Mouse (Mus musculus): ENCODE data around the gene Flvcr2. TPM values are rescaled to one million over a fixed set of nuclear protein-coding genes. Genes with fewer than 3 reads are reported as not detected.

The Flvcr2 gene
- total and polyA plus RNA-seq, 2 experiments: 2.8 TPM

DNA sequence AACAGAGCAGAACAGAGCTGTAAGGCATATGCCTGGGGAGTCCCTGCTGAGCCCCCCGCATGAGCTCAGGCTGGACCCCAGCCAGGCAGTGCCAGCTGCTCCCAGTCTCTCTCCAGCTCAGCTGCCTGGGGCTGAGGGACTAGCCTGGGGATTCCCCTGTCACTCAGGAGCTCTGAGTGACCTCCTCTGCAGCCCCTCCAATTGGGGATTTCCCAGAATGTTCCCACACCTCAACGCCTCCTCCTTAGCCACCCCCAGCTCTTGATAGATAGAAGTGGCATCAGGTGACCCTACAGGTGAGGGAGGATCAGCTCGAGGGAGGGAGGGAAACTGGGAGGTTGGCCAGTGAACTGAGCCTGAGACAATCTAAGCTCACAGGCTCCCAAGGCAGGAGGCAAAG is 42.8 kb upstream of the Flvcr2 start:
- Histone ChIP-seq H3K27me3 (ENCODE audit: control insufficient read depth, insufficient read depth, low read length) (no peaks in the 10 kb centered on the region), H3K79me2 (ENCODE audit: control insufficient read depth, insufficient read depth, low read length) (no peaks in the 10 kb centered on the region), H3K9ac (ENCODE audit: low read depth, low read length) (no peak overlapping the region), H3K27ac (replicated peaks; ENCODE audit: insufficient read depth, low read depth, low read length) (no peak overlapping the region), H3K4me1 (ENCODE audit: control insufficient read depth, insufficient read depth, low read length) (peaks cover 3% of the 10 kb centered on the region; the same call in 1 of the 2 replicates), H3K36me3 (ENCODE audit: control insufficient read depth, insufficient read depth, low read length) (no peaks in the 10 kb centered on the region), H3K4me3 (ENCODE audit: insufficient read depth, low read depth, low read length) (no peak overlapping the region)
- DNase-seq (ENCODE audit: extremely low read depth, low read depth, low spot score): no peak
- WGBS: 56% methylated on average over 3 of the region's 3 CpGs
- TF ChIP-seq CTCF (IDR thresholded peaks at IDR 0.05; ENCODE audit: low read depth, low read length): no peak
- no peak for TF ChIP-seq POLR2A (IDR thresholded peaks at IDR 0.05; ENCODE audit: extremely low read depth, insufficient read depth, low read length)

DNA sequence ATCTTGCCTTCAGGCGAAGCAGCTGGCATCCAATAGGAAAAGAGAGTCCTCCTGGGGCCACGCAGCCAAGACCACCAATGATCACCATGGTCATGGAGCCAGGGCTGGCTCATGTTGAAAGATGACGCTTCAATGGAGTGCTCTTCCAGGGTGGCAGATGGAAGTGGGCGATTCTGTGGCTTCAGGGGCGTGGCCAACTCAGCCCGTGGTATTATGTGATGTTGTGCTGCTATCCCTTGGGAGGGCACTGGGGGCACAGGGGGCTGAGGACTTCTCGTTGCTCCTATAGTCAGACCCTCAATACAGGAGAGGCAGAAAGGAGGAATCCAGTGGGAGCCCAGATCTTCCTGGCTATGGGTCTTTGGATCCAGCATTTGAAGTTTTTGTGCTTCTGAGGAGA is 41.8 kb upstream of the Flvcr2 start:
- Histone ChIP-seq H3K79me2 (ENCODE audit: control insufficient read depth, insufficient read depth, low read length) (no peaks in the 10 kb centered on the region), H3K27me3 (ENCODE audit: control insufficient read depth, insufficient read depth, low read length) (no peaks in the 10 kb centered on the region), H3K27ac (replicated peaks; ENCODE audit: insufficient read depth, low read depth, low read length) (no peak overlapping the region), H3K36me3 (ENCODE audit: control insufficient read depth, insufficient read depth, low read length) (no peaks in the 10 kb centered on the region), H3K9ac (ENCODE audit: low read depth, low read length) (no peak overlapping the region), H3K4me1 (ENCODE audit: control insufficient read depth, insufficient read depth, low read length) (peaks cover 3% of the 10 kb centered on the region; the same call in 1 of the 2 replicates), H3K4me3 (ENCODE audit: insufficient read depth, low read depth, low read length) (no peak overlapping the region)
- 73% methylated on average over 7 of the region's 7 CpGs for WGBS
- TF ChIP-seq POLR2A (IDR thresholded peaks at IDR 0.05; ENCODE audit: extremely low read depth, insufficient read depth, low read length) (no peak), CTCF (IDR thresholded peaks at IDR 0.05; ENCODE audit: low read depth, low read length) (no peak)
- DNase-seq (ENCODE audit: extremely low read depth, low read depth, low spot score): no peak

DNA sequence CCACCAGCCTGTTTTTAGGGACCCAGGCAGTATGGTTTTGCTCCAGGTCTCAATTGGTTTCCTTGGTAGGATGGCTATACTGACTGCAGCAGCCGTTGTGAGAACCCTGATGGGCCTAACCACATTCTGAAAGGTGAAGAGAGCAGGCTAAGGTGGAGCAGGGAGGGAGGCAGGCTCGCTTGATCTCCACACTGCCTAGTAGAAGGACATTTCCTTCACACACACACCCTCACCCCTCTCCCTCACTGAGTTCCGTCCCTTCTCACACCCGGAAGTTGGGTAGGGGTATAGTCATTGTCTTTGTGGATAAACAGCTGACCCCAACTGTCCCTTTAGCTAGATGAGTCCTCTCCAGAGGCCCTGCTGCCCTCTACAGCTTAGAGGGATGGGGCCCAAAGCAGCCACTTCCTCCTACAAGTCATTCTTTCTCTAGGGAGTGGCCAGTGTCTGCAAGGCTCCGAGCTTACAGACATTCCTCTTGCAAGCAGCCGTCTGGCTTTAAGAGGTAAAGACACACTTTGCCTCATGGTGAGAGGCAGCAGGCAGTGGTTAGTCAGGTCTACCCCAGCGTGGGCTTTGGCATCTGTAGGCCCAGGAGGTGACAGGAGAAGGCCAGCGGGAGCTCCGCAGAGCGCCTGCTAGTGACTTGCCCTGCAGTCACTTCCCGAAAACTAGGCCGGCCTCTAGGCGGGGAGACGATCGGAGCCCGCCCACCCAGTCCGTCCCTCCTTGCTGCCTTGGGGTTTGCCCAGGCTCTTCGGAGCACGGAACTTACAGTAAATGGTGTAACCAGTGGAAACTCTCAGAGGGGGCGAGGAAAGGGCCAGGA is 41.1 kb upstream of the Flvcr2 start:
- Histone ChIP-seq H3K9ac (ENCODE audit: low read depth, low read length) (peak overlapping the region; percentile 59), H3K27me3 (ENCODE audit: control insufficient read depth, insufficient read depth, low read length) (no peaks in the 10 kb centered on the region), H3K79me2 (ENCODE audit: control insufficient read depth, insufficient read depth, low read length) (no peaks in the 10 kb centered on the region), H3K27ac (replicated peaks; ENCODE audit: insufficient read depth, low read depth, low read length) (peak overlapping the region; percentile 56), H3K4me3 (ENCODE audit: insufficient read depth, low read depth, low read length) (peak overlapping the region; percentile 43), H3K36me3 (ENCODE audit: control insufficient read depth, insufficient read depth, low read length) (no peaks in the 10 kb centered on the region), H3K4me1 (ENCODE audit: control insufficient read depth, insufficient read depth, low read length) (peaks cover 3% of the 10 kb centered on the region; the same call in 1 of the 2 replicates)
- TF ChIP-seq CTCF (IDR thresholded peaks at IDR 0.05; ENCODE audit: low read depth, low read length) (0 out of 2 replicates have a peak, but pooled peaks have one; percentile 0), POLR2A (IDR thresholded peaks at IDR 0.05; ENCODE audit: extremely low read depth, insufficient read depth, low read length) (peak; percentile 40; the same call in 1 of the 2 replicates)
- WGBS: 12% methylated on average over 20 of the region's 20 CpGs
- DNase-seq (ENCODE audit: extremely low read depth, low read depth, low spot score): peak; percentile 34

DNA sequence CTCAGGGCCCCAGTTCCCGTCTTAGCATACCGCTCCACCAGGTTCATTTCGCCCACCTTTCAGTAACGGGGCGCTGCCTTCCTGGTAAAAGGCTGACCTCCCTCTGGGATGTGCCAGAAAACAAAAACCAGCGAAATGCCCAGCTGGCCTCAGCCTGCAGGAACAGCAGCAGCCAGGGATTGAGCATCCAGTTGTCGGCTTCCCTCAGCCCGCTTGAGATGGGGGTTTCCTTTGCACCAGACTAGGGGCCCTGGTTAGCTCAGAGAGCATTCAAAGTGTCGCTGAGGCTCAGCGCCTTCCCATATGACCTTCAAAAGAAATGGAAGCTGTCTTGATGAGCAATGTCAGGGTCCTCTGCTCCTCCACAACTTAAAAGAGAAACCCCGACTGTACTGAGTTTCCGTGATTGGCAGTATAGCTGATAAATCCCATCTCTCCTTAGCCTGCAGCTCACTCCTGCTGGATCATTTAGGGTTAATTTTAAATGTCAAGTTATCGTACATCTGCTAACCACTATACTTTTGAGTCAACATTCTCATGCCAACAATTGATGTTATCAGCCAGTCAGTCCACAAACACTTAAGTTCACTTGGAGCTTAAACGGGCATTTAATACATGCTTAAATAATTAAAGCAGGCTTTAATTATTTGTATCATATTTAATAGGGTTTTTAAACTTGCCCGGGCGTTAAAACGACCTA is 40.4 kb upstream of the Flvcr2 start:
- DNase-seq (ENCODE audit: extremely low read depth, low read depth, low spot score): no peak
- TF ChIP-seq CTCF (IDR thresholded peaks at IDR 0.05; ENCODE audit: low read depth, low read length): no peak
- no peak for TF ChIP-seq POLR2A (IDR thresholded peaks at IDR 0.05; ENCODE audit: extremely low read depth, insufficient read depth, low read length)
- 15% methylated on average over 17 of the region's 17 CpGs for WGBS
- Histone ChIP-seq H3K4me3 (ENCODE audit: insufficient read depth, low read depth, low read length) (peak overlapping the region; percentile 43), H3K27ac (replicated peaks; ENCODE audit: insufficient read depth, low read depth, low read length) (no peak overlapping the region), H3K27me3 (ENCODE audit: control insufficient read depth, insufficient read depth, low read length) (no peaks in the 10 kb centered on the region), H3K36me3 (ENCODE audit: control insufficient read depth, insufficient read depth, low read length) (no peaks in the 10 kb centered on the region), H3K9ac (ENCODE audit: low read depth, low read length) (peak overlapping the region; percentile 48), H3K79me2 (ENCODE audit: control insufficient read depth, insufficient read depth, low read length) (no peaks in the 10 kb centered on the region), H3K4me1 (ENCODE audit: control insufficient read depth, insufficient read depth, low read length) (peaks cover 3% of the 10 kb centered on the region; the same call in 1 of the 2 replicates)

DNA sequence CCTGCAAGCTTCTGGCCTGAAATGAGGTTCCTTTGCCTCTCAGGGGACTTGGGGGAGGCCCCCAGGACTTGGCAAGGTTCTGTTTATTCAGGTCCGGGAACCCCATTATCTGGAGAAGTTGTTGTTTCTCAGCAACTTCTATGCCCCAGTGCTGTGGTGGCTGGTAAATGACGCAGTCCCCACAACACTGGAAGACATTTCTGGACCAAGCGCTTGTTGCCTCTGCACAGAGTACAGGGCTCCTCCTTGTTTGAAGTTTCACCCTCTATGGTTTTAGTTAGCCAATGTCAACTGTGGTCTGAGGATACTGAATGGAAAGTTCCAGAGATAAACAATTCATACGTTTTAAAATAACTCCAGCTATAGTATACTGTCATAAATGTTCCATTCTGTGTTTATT is 39.4 kb upstream of the Flvcr2 start:
- WGBS: 65% methylated on average over 4 of the region's 4 CpGs
- Histone ChIP-seq H3K27ac (replicated peaks; ENCODE audit: insufficient read depth, low read depth, low read length) (no peak overlapping the region), H3K4me1 (ENCODE audit: control insufficient read depth, insufficient read depth, low read length) (peaks cover 3% of the 10 kb centered on the region; the same call in 1 of the 2 replicates)

More for the DNA sequence above, 39.4 kb upstream of the Flvcr2 start:
- TF ChIP-seq CTCF (IDR thresholded peaks at IDR 0.05; ENCODE audit: low read depth, low read length): no peak
- no peak for TF ChIP-seq POLR2A (IDR thresholded peaks at IDR 0.05; ENCODE audit: extremely low read depth, insufficient read depth, low read length)
- no peak overlapping the region for H3K9ac ChIP-seq (ENCODE audit: low read depth, low read length)
- H3K27me3 ChIP-seq (ENCODE audit: control insufficient read depth, insufficient read depth, low read length): no peaks in the 10 kb centered on the region
- no peak for DNase-seq (ENCODE audit: extremely low read depth, low read depth, low spot score)
- H3K4me3 ChIP-seq (ENCODE audit: insufficient read depth, low read depth, low read length): no peak overlapping the region
- H3K36me3 ChIP-seq (ENCODE audit: control insufficient read depth, insufficient read depth, low read length): no peaks in the 10 kb centered on the region
- no peaks in the 10 kb centered on the region for H3K79me2 ChIP-seq (ENCODE audit: control insufficient read depth, insufficient read depth, low read length)

Data from liver, adult 2 months (tissue).